Mouse (Mus musculus): ENCODE measurements around the gene Kcnq2.

GRCm38 (mm10) chr2:181147546-181148317, 12.6 kb upstream of the Kcnq2 start:
- TF ChIP-seq POLR2A (IDR thresholded peaks at IDR 0.05; ENCODE audit: insufficient read depth, low read depth, low read length), result no peak
- no peak for TF ChIP-seq CTCF (IDR thresholded peaks at IDR 0.05; ENCODE audit: insufficient read depth, low read depth, low read length)
